Mouse (Mus musculus): Measurements from ENCODE around the gene Prdm4. TPM values are rescaled to one million over a fixed set of nuclear protein-coding genes. Genes with fewer than 3 reads are reported as not detected.

Gene Prdm4
- polyA plus RNA-seq (2012; rRNA removed), result 26.6 and 29.5 TPM in 2 replicates

GRCm38 (mm10) chr10:85916498-85917309 lies at the start of gene Prdm4:
Prdm4 (minus strand) TSS chr10:85917142.
- no peak for TF ChIP-seq CTCF (IDR thresholded peaks at IDR 0.05; ENCODE audit: extremely low read depth, insufficient read depth, low read length)
- TF ChIP-seq POLR2A (IDR thresholded peaks at IDR 0.05; ENCODE audit: extremely low read depth, insufficient read depth, low read length), result no peak
- Histone ChIP-seq H3K27ac (ENCODE audit: insufficient read depth, low read length) (peak within 1 kb of the TSS; percentile 59; the same call in 1 of the 2 replicates), H3K4me3 (ENCODE audit: insufficient read depth, low read length) (peak within 1 kb of the TSS; percentile 37), H3K4me1 (ENCODE audit: control insufficient read depth, insufficient read depth, low read length) (peaks cover 3% of the 10 kb centered on the region; the same call in 1 of the 2 replicates)

- H3K4me1 ChIP-seq (ENCODE audit: control insufficient read depth, insufficient read depth, low read length), result no peaks in the 10 kb centered on the region
- H3K4me3 ChIP-seq (ENCODE audit: insufficient read depth, low read length), result no peak overlapping the region
These were observed 49.5 kb upstream of the Prdm4 start for GRCm38 (mm10) chr10:85966476-85966875.

GRCm38 (mm10) chr10:85964316-85964715 lies 47.4 kb upstream of the Prdm4 start:
- Histone ChIP-seq H3K27ac (ENCODE audit: insufficient read depth, low read length) (no peak overlapping the region), H3K4me1 (ENCODE audit: control insufficient read depth, insufficient read depth, low read length) (no peaks in the 10 kb centered on the region), H3K4me3 (ENCODE audit: insufficient read depth, low read length) (no peak overlapping the region)
- TF ChIP-seq POLR2A (IDR thresholded peaks at IDR 0.05; ENCODE audit: extremely low read depth, insufficient read depth, low read length), result no peak
- TF ChIP-seq CTCF (IDR thresholded peaks at IDR 0.05; ENCODE audit: extremely low read depth, insufficient read depth, low read length), result no peak

More at GRCm38 (mm10) chr10:85966476-85966875, 49.5 kb upstream of the Prdm4 start:
- TF ChIP-seq CTCF (IDR thresholded peaks at IDR 0.05; ENCODE audit: extremely low read depth, insufficient read depth, low read length) (no peak), POLR2A (IDR thresholded peaks at IDR 0.05; ENCODE audit: extremely low read depth, insufficient read depth, low read length) (no peak)
- no peak overlapping the region for H3K27ac ChIP-seq (ENCODE audit: insufficient read depth, low read length)

GRCm38 (mm10) chr10:85962897-85963296 lies 46.0 kb upstream of the Prdm4 start:
- H3K4me3 ChIP-seq (ENCODE audit: insufficient read depth, low read length), result no peak overlapping the region
- no peaks in the 10 kb centered on the region for H3K4me1 ChIP-seq (ENCODE audit: control insufficient read depth, insufficient read depth, low read length)
- H3K27ac ChIP-seq (ENCODE audit: insufficient read depth, low read length), result no peak overlapping the region
- no peak for TF ChIP-seq POLR2A (IDR thresholded peaks at IDR 0.05; ENCODE audit: extremely low read depth, insufficient read depth, low read length)
- TF ChIP-seq CTCF (IDR thresholded peaks at IDR 0.05; ENCODE audit: extremely low read depth, insufficient read depth, low read length), result no peak

- Histone ChIP-seq H3K27ac (ENCODE audit: insufficient read depth, low read length) (peak within 1 kb of the TSS; percentile 62), H3K4me1 (ENCODE audit: control insufficient read depth, insufficient read depth, low read length) (peaks cover 2% of the 10 kb centered on the region; the same call in 1 of the 2 replicates), H3K4me3 (ENCODE audit: insufficient read depth, low read length) (peak within 1 kb of the TSS; percentile 97)
- TF ChIP-seq CTCF (IDR thresholded peaks at IDR 0.05; ENCODE audit: extremely low read depth, insufficient read depth, low read length) (no peak), POLR2A (IDR thresholded peaks at IDR 0.05; ENCODE audit: extremely low read depth, insufficient read depth, low read length) (peak; percentile 83)
These were observed 40.6 kb upstream of the Prdm4 start, which contains the start of gene Rtcb for GRCm38 (mm10) chr10:85957464-85957950. Rtcb (minus strand) TSS chr10:85957823.

GRCm38 (mm10) chr10:85956871-85957419 lies 40.0 kb upstream of the Prdm4 start:
- peak overlapping the region; percentile 97 for H3K4me3 ChIP-seq (ENCODE audit: insufficient read depth, low read length)
- no peak overlapping the region for H3K27ac ChIP-seq (ENCODE audit: insufficient read depth, low read length)
- TF ChIP-seq CTCF (IDR thresholded peaks at IDR 0.05; ENCODE audit: extremely low read depth, insufficient read depth, low read length) (no peak), POLR2A (IDR thresholded peaks at IDR 0.05; ENCODE audit: extremely low read depth, insufficient read depth, low read length) (no peak)
- peaks cover 2% of the 10 kb centered on the region; the same call in 1 of the 2 replicates for H3K4me1 ChIP-seq (ENCODE audit: control insufficient read depth, insufficient read depth, low read length)

- TF ChIP-seq CTCF (IDR thresholded peaks at IDR 0.05; ENCODE audit: extremely low read depth, insufficient read depth, low read length) (no peak), POLR2A (IDR thresholded peaks at IDR 0.05; ENCODE audit: extremely low read depth, insufficient read depth, low read length) (no peak)
These were observed 37.5 kb upstream of the Prdm4 start for GRCm38 (mm10) chr10:85954429-85954828.

GRCm38 (mm10) chr10:85953401-85953800 lies 36.5 kb upstream of the Prdm4 start:
- Histone ChIP-seq H3K4me3 (ENCODE audit: insufficient read depth, low read length) (no peak overlapping the region), H3K4me1 (ENCODE audit: control insufficient read depth, insufficient read depth, low read length) (peaks cover 2% of the 10 kb centered on the region; the same call in 1 of the 2 replicates), H3K27ac (ENCODE audit: insufficient read depth, low read length) (no peak overlapping the region)
- TF ChIP-seq CTCF (IDR thresholded peaks at IDR 0.05; ENCODE audit: extremely low read depth, insufficient read depth, low read length), result no peak
- TF ChIP-seq POLR2A (IDR thresholded peaks at IDR 0.05; ENCODE audit: extremely low read depth, insufficient read depth, low read length), result no peak

More at GRCm38 (mm10) chr10:85954429-85954828, 37.5 kb upstream of the Prdm4 start:
- Histone ChIP-seq H3K27ac (ENCODE audit: insufficient read depth, low read length) (no peak overlapping the region), H3K4me3 (ENCODE audit: insufficient read depth, low read length) (no peak overlapping the region), H3K4me1 (ENCODE audit: control insufficient read depth, insufficient read depth, low read length) (peaks cover 2% of the 10 kb centered on the region; the same call in 1 of the 2 replicates)

- TF ChIP-seq POLR2A (IDR thresholded peaks at IDR 0.05; ENCODE audit: extremely low read depth, insufficient read depth, low read length) (no peak), CTCF (IDR thresholded peaks at IDR 0.05; ENCODE audit: extremely low read depth, insufficient read depth, low read length) (no peak)
- H3K4me1 ChIP-seq (ENCODE audit: control insufficient read depth, insufficient read depth, low read length), result peaks cover 2% of the 10 kb centered on the region; the same call in 1 of the 2 replicates
- H3K4me3 ChIP-seq (ENCODE audit: insufficient read depth, low read length), result no peak overlapping the region
- H3K27ac ChIP-seq (ENCODE audit: insufficient read depth, low read length), result no peak overlapping the region
These were observed 35.0 kb upstream of the Prdm4 start for GRCm38 (mm10) chr10:85951765-85952443.

All from cortical plate, adult 2 months (tissue).